Mouse (Mus musculus): ENCODE measurements at regions not wholly inside any gene's neighbourhood (a gene's known extent, or its start where the extent isn't known, plus 50 kb on each side); places are given as distances from the start of the nearest gene placed in this dataset.
"Not testable (repeated sequence)": the region's sequence is repeated elsewhere in the genome, so short reads cannot be mapped to it uniquely, and the experiment has no call there.

- no peak for DNase-seq
These were observed 56.9 kb downstream of the Spata19 start for GRCm38 (mm10) chr9:27453476-27453875.

- DNase-seq: no peak
These were observed 57.5 kb downstream of the Spata19 start for GRCm38 (mm10) chr9:27453924-27454652.

GRCm38 (mm10) chr9:27458335-27459040, 61.9 kb downstream of the Spata19 start:
- DNase-seq: no peak

GRCm38 (mm10) chr9:27461029-27461428, 64.4 kb downstream of the Spata19 start:
- DNase-seq: no peak

- no peak for DNase-seq
These were observed 67.4 kb downstream of the Spata19 start for GRCm38 (mm10) chr9:27464006-27464405.

GRCm38 (mm10) chr9:27475468-27475867, 78.9 kb downstream of the Spata19 start:
- peak; percentile 41 to 46 for DNase-seq

- DNase-seq: peak; percentile 31 to 36
These were observed 80.0 kb downstream of the Spata19 start for GRCm38 (mm10) chr9:27476636-27477035.

- DNase-seq: peak; percentile 79 to 82
These were observed 80.6 kb downstream of the Spata19 start for GRCm38 (mm10) chr9:27477079-27477687.

GRCm38 (mm10) chr9:27478346-27478745, 81.7 kb downstream of the Spata19 start:
- no peak for DNase-seq

- DNase-seq: no peak
These were observed 105.2 kb downstream of the Spata19 start for GRCm38 (mm10) chr9:27501816-27502215.

- no peak for DNase-seq
These were observed 112.6 kb downstream of the Spata19 start for GRCm38 (mm10) chr9:27509157-27509556.

GRCm38 (mm10) chr9:27509711-27510110, 113.1 kb downstream of the Spata19 start:
- DNase-seq: no peak

- no peak for DNase-seq
These were observed 114.6 kb downstream of the Spata19 start for GRCm38 (mm10) chr9:27511161-27511560.

GRCm38 (mm10) chr9:27515427-27516110, 119.0 kb downstream of the Spata19 start:
- no peak for DNase-seq

- DNase-seq: no peak
These were observed 121.4 kb downstream of the Spata19 start for GRCm38 (mm10) chr9:27518031-27518430.

- no peak for DNase-seq
These were observed 123.1 kb downstream of the Spata19 start for GRCm38 (mm10) chr9:27519711-27520110.

- DNase-seq: no peak
These were observed 124.6 kb downstream of the Spata19 start for GRCm38 (mm10) chr9:27521181-27521580.

- no peak for DNase-seq
These were observed 130.1 kb downstream of the Spata19 start for GRCm38 (mm10) chr9:27526681-27527080.

GRCm38 (mm10) chr9:27538480-27538879, 141.9 kb downstream of the Spata19 start:
- DNase-seq: peak in 1 of 2 experiments; percentile 22

GRCm38 (mm10) chr9:27541585-27542151, 145.1 kb downstream of the Spata19 start:
- DNase-seq: no peak

GRCm38 (mm10) chr9:27554697-27555096, 158.1 kb downstream of the Spata19 start:
- not testable (repeated sequence) for DNase-seq

- DNase-seq: no peak
These were observed 160.0 kb downstream of the Spata19 start for GRCm38 (mm10) chr9:27556315-27557225.

All from cerebellum, postnatal 14 days (tissue).